Mouse (Mus musculus) yolk sac, embryonic 10.5 days (tissue): ENCODE results near the gene Nckap5.
A peak's percentile ranks its signal among the peaks of the same experiment; 100 is the strongest.

Experiments used
- DNase-seq: peaks from one replicate; pipeline ENCODE4 v3.0.0-alpha.2; 2017; ENCODE audit warnings: low spot score

The Nckap5 gene

GRCm38 (mm10) chr1:126366736-126367135, 463.9 kb downstream of the Nckap5 start:
- DNase-seq: no peak

GRCm38 (mm10) chr1:126364556-126364955, 466.0 kb downstream of the Nckap5 start:
- DNase-seq: no peak

GRCm38 (mm10) chr1:126360531-126361220, 469.9 kb downstream of the Nckap5 start:
- no peak for DNase-seq

GRCm38 (mm10) chr1:126360111-126360510, 470.5 kb downstream of the Nckap5 start:
- no peak for DNase-seq

GRCm38 (mm10) chr1:126341806-126342205, 488.8 kb downstream of the Nckap5 start:
- no peak for DNase-seq

GRCm38 (mm10) chr1:126339250-126339649, 491.3 kb downstream of the Nckap5 start:
- no peak for DNase-seq

- DNase-seq: peak; percentile 9
Observed at GRCm38 (mm10) chr1:126334202-126334601, 496.4 kb downstream of the Nckap5 start.

- no peak for DNase-seq
Observed at GRCm38 (mm10) chr1:126332026-126332425, 498.6 kb downstream of the Nckap5 start.

GRCm38 (mm10) chr1:126320696-126321095, 509.9 kb downstream of the Nckap5 start:
- DNase-seq: no peak

GRCm38 (mm10) chr1:126317874-126318607, 512.6 kb downstream of the Nckap5 start:
- peak; percentile 23 for DNase-seq

- DNase-seq: no peak
Observed at GRCm38 (mm10) chr1:126317345-126317744, 513.3 kb downstream of the Nckap5 start.

GRCm38 (mm10) chr1:126316866-126317265, 513.7 kb downstream of the Nckap5 start:
- DNase-seq: peak; percentile 29

GRCm38 (mm10) chr1:126301129-126301528, 529.5 kb downstream of the Nckap5 start:
- DNase-seq: no peak

- DNase-seq: no peak
Observed at GRCm38 (mm10) chr1:126264931-126265330, 565.7 kb downstream of the Nckap5 start.

GRCm38 (mm10) chr1:126254364-126254763, 576.2 kb downstream of the Nckap5 start:
- DNase-seq: no peak

- no peak for DNase-seq
Observed at GRCm38 (mm10) chr1:126253934-126254333, 576.7 kb downstream of the Nckap5 start.

- DNase-seq: no peak
Observed at GRCm38 (mm10) chr1:126233196-126233595, 597.4 kb downstream of the Nckap5 start.

GRCm38 (mm10) chr1:126231199-126231598, 599.4 kb downstream of the Nckap5 start:
- no peak for DNase-seq

- DNase-seq: no peak
Observed at GRCm38 (mm10) chr1:126210212-126210611, 620.4 kb downstream of the Nckap5 start.

GRCm38 (mm10) chr1:126209743-126210142, 620.9 kb downstream of the Nckap5 start:
- no peak for DNase-seq

GRCm38 (mm10) chr1:126209131-126209530, 621.5 kb downstream of the Nckap5 start:
- no peak for DNase-seq

- DNase-seq: no peak
Observed at GRCm38 (mm10) chr1:126196937-126197336, 633.7 kb downstream of the Nckap5 start.

- no peak for DNase-seq
Observed at GRCm38 (mm10) chr1:126190353-126190752, 640.2 kb downstream of the Nckap5 start.
